Mouse (Mus musculus): ENCODE measurements around the gene E030030I06Rik.
"Not testable (repeated sequence)": the region's sequence is repeated elsewhere in the genome, so short reads cannot be mapped to it uniquely, and the experiment has no call there.

DNA sequence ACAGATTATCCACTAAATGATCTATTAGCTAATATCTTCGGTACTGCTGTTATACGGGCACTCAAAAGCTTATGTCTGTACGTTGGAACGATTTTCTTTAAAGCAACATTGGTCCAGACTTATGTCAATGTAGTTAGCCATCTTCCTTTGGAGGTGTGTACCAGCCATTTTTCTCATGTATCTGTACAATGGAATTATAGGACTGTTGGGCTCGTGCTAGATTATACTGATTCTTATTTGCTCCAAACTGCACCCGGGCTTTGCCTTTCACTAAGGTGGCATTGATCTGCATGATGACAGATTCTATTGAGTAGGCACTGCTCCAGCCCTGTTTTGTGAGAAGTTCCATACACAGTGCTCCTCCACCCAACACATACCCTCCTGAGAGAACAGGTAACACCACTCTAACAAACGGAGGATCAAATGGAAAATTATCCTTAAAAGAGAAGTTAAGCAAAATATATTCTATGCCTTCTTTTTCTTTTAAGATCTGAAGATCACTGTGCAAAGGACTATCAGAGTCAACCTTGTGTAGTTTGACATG is 4.1 kb upstream of the E030030I06Rik start:
- not testable (repeated sequence) for TF ChIP-seq EP300 (IDR thresholded peaks at IDR 0.05; ENCODE audit: insufficient read depth, low read depth, low read length); POLR2A (IDR thresholded peaks at IDR 0.05; ENCODE audit: insufficient read depth, low read depth, low read length); CTCF (IDR thresholded peaks at IDR 0.05)

Data from heart, adult 2 months (tissue).